Mouse (Mus musculus) CH12.LX (cell line): Measurements from ENCODE around the gene Krtcap3. TPM values are rescaled to one million over a fixed set of nuclear protein-coding genes. Genes with fewer than 3 reads are reported as not detected.

Experiments used
- DNase-seq: peaks from one replicate; pipeline ENCODE4 v3.0.0-alpha.2; 2013; ENCODE audit errors: extremely low read depth
- H3K27ac ChIP-seq: 2 replicates; pipeline ENCODE4 v1.5.1; 2012; ENCODE audit warnings: low read depth, mild to moderate bottlenecking, control low read depth, moderate library complexity; ENCODE audit not compliant: insufficient read depth
- H3K27me3 ChIP-seq: replicated peaks from 2 replicates; pipeline ENCODE3; 2012; ENCODE audit warnings: inconsistent platforms
- H3K36me3 ChIP-seq, 2 experiments: replicated peaks in 1 of 2; 2 replicates each; pipeline versions ENCODE3 to v1.6.1; 2012; ENCODE audit warnings: inconsistent platforms in 1 of 2, low read length in 1 of 2, mild to moderate bottlenecking in 1 of 2, mixed read lengths in 1 of 2, moderate library complexity in 1 of 2; ENCODE audit not compliant: control insufficient read depth in 1 of 2, insufficient read depth in 1 of 2
- H3K4me1 ChIP-seq, 2 experiments: 2 replicates each; pipeline ENCODE4 v1.6.1; 2012; ENCODE audit warnings: inconsistent platforms in 1 of 2, moderate library complexity in 1 of 2; ENCODE audit not compliant: insufficient read depth in 2 of 2, control insufficient read depth in 1 of 2
- H3K4me2 ChIP-seq: 2 replicates; pipeline ENCODE4 v1.6.1; 2012; ENCODE audit warnings: low read depth, mild to moderate bottlenecking, control low read depth; ENCODE audit not compliant: poor library complexity, insufficient read depth, severe bottlenecking
- H3K4me3 ChIP-seq, 3 experiments: fragments of 150-350 bp in 1 of 3; sonication (generic) in 1 of 3; replicated peaks in 1 of 3; 2 replicates each; pipeline versions ENCODE3 to v1.5.1; 2011 to 2012; ENCODE audit warnings: low read depth in 2 of 3, low read length in 2 of 3, mild to moderate bottlenecking in 2 of 3, moderate library complexity in 2 of 3, control low read depth in 1 of 3, improper control_type of control experiment in 1 of 3, inconsistent platforms in 1 of 3, mixed read lengths in 1 of 3; ENCODE audit not compliant: poor library complexity in 1 of 3
- H3K79me2 ChIP-seq: replicated peaks from 2 replicates; pipeline ENCODE4 v1.6.1; 2012; ENCODE audit warnings: mild to moderate bottlenecking, moderate library complexity; ENCODE audit not compliant: control insufficient read depth, poor library complexity, insufficient read depth, severe bottlenecking; ENCODE audit errors: extremely low read depth
- H3K9ac ChIP-seq: 2 replicates; pipeline ENCODE4 v1.6.1; 2012; ENCODE audit warnings: low read depth, mild to moderate bottlenecking, control low read depth, moderate library complexity; ENCODE audit not compliant: insufficient read depth
- H3K9me3 ChIP-seq: replicated peaks from 2 replicates; pipeline ENCODE3; 2012; ENCODE audit warnings: low read length, inconsistent platforms, mixed read lengths
- BHLHE40 ChIP-seq: IDR thresholded peaks from 2 replicates; pipeline ENCODE4 v1.6.1; 2011; ENCODE audit warnings: mild to moderate bottlenecking, low read depth, low read length, improper control_type of control experiment
- CHD1 ChIP-seq: IDR thresholded peaks from 2 replicates; pipeline ENCODE4 v1.6.1; 2012; ENCODE audit warnings: low read depth, low read length, improper control_type of control experiment, inconsistent platforms
- CHD2 ChIP-seq: IDR thresholded peaks from 2 replicates; pipeline ENCODE4 v1.6.1; 2011; ENCODE audit warnings: low read length, improper control_type of control experiment
- ELF1 ChIP-seq: IDR thresholded peaks from 2 replicates; pipeline ENCODE4 v1.6.1; 2014; ENCODE audit warnings: low read depth, mild to moderate bottlenecking, inconsistent platforms, low read length, improper control_type of control experiment
- ETS1 ChIP-seq: conservative IDR thresholded peaks from 2 replicates; pipeline ENCODE4 v1.6.1; 2012; ENCODE audit warnings: low read depth, mild to moderate bottlenecking, inconsistent platforms, low read length, improper control_type of control experiment, moderate library complexity
- IRF4 ChIP-seq: IDR thresholded peaks from 2 replicates; pipeline ENCODE4 v1.6.1; 2014; ENCODE audit warnings: low read depth, mild to moderate bottlenecking, inconsistent platforms, low read length, improper control_type of control experiment
- JUN ChIP-seq: IDR thresholded peaks from 2 replicates; pipeline ENCODE4 v1.6.1; 2011; ENCODE audit warnings: low read depth, mild to moderate bottlenecking, low read length, improper control_type of control experiment, moderate library complexity; ENCODE audit not compliant: insufficient read depth
- KAT2A ChIP-seq: IDR thresholded peaks from 2 replicates; pipeline ENCODE4 v1.6.1; 2012; ENCODE audit warnings: low read length, improper control_type of control experiment, inconsistent platforms; ENCODE audit not compliant: insufficient replicate concordance
- MAZ ChIP-seq: IDR thresholded peaks from 2 replicates; pipeline ENCODE4 v1.6.1; 2012; ENCODE audit warnings: low read depth, mild to moderate bottlenecking, inconsistent platforms, low read length, improper control_type of control experiment, moderate library complexity
- MXI1 ChIP-seq: IDR thresholded peaks from 2 replicates; pipeline ENCODE4 v1.6.1; 2011; ENCODE audit warnings: mild to moderate bottlenecking, low read depth, low read length, improper control_type of control experiment
- MYC ChIP-seq: IDR thresholded peaks from 2 replicates; pipeline ENCODE4 v1.6.1; 2011; ENCODE audit warnings: low read depth, mild to moderate bottlenecking, improper control_type of control experiment, low read length
- NRF1 ChIP-seq: IDR thresholded peaks from 2 replicates; pipeline ENCODE4 v1.6.1; 2014; ENCODE audit warnings: low read depth, mild to moderate bottlenecking, inconsistent platforms, low read length, improper control_type of control experiment, moderate library complexity
- PAX5 ChIP-seq: IDR thresholded peaks from 2 replicates; pipeline ENCODE4 v1.6.1; 2012; ENCODE audit warnings: low read length, inconsistent platforms, mixed read lengths
- POLR2A ChIP-seq: IDR thresholded peaks from 2 replicates; pipeline ENCODE4 v1.6.1; 2011; ENCODE audit warnings: low read depth, mild to moderate bottlenecking, improper control_type of control experiment, low read length
- POLR2AphosphoS2 ChIP-seq: IDR thresholded peaks from 2 replicates; pipeline ENCODE4 v1.6.1; 2011; ENCODE audit warnings: low read depth, low read length, improper control_type of control experiment
- SMC3 ChIP-seq: IDR thresholded peaks from 2 replicates; pipeline ENCODE4 v1.6.1; 2011; ENCODE audit warnings: low read depth, low read length, improper control_type of control experiment
- TCF12 ChIP-seq: IDR thresholded peaks from 2 replicates; pipeline ENCODE4 v1.6.1; 2014; ENCODE audit warnings: low read depth, mild to moderate bottlenecking, inconsistent platforms, low read length, improper control_type of control experiment
- USF1 ChIP-seq: IDR thresholded peaks from 2 replicates; pipeline ENCODE4 v1.6.1; 2014; ENCODE audit warnings: low read depth, mild to moderate bottlenecking, inconsistent platforms, low read length, improper control_type of control experiment
- USF2 ChIP-seq: conservative IDR thresholded peaks from 2 replicates; pipeline ENCODE4 v1.6.1; 2011; ENCODE audit warnings: low read depth, low read length, improper control_type of control experiment
- ZMIZ1 ChIP-seq: IDR thresholded peaks from 2 replicates; pipeline ENCODE4 v1.6.1; 2012; ENCODE audit warnings: low read depth, mild to moderate bottlenecking, inconsistent platforms, low read length, improper control_type of control experiment
- dilution Hi-C: fragments of 300-500 bp; cut with MboI; formaldehyde crosslinking; loops from 2 replicates; pipeline ENCODE4 v1.14.3; 2020; ENCODE audit warnings: low sequenced_read_pairs; ENCODE audit not compliant: extremely low pct_unique_long_range_greater_than_20kb, extremely low pct_ligation_motif_present
- in situ Hi-C: fragments of 300-500 bp; cut with MboI; formaldehyde crosslinking; loops from 3 replicates; pipeline ENCODE4 v1.14.3; 2019; ENCODE audit warnings: low sequenced_read_pairs, low pct_ligation_motif_present, low pct_unique_long_range_greater_than_20kb, mixed read lengths
- polyA plus RNA-seq: library from polyadenylated mRNA; unstranded; fragments of >175 nt; gene quantifications from 2 replicates; pipeline ENCODE4 v1.2.1, GENCODE M21; 2012; ENCODE audit warnings: low read depth; ENCODE audit not compliant: insufficient read length
- total RNA-seq, 2 experiments: library from RNA; depleted of rRNA; stranded (reverse); fragments of 300-350 nt in 1 of 2; fragments of >200 nt in 1 of 2; gene quantifications; 2 replicates each; pipeline ENCODE4 v1.2.3; 2012 to 2014

The Krtcap3 gene
- 13.9 and 14.1 TPM in 2 replicates for total RNA-seq (2012; rRNA removed)
- total RNA-seq (2014; rRNA removed), result 9.8 and 10.0 TPM in 2 replicates
- 8.6 and 11.3 TPM in 2 replicates for polyA plus RNA-seq

- in situ Hi-C loops, result no loop called here
- dilution Hi-C loops, result no loop called here
- Histone ChIP-seq H3K4me3 (peak within 1 kb of the TSS; percentile 30 to 60 (median 54)), H3K9me3 (no peaks in the 10 kb centered on the region), H3K79me2 (no peaks in the 10 kb centered on the region), H3K36me3 (peaks cover 72 to 93% of the 10 kb centered on the region in 2 experiments), H3K4me2 (peak within 1 kb of the TSS; percentile 30; the same call in 1 of the 2 replicates), H3K27ac (no peak within 1 kb of the TSS), H3K4me1 (peaks cover 0 to 11% of the 10 kb centered on the region in 2 experiments; a peak in 1 of 4 replicates), H3K27me3 (no peaks in the 10 kb centered on the region), H3K9ac (no peak within 1 kb of the TSS)
- TF ChIP-seq SMC3 (no peak), USF1 (no peak), MYC (0 out of 2 replicates have a peak, but pooled peaks have one; percentile 10), PAX5 (no peak), USF2 (no peak), BHLHE40 (no peak), CHD1 (no peak), KAT2A (no peak), JUN (no peak), POLR2AphosphoS2 (peak; percentile 63; the same call in 1 of the 2 replicates), MXI1 (peak; percentile 35; the same call in 1 of the 2 replicates), NRF1 (peak; percentile 52), IRF4 (no peak), POLR2A (peak; percentile 39; the same call in 1 of the 2 replicates), MAZ (0 out of 2 replicates have a peak, but pooled peaks have one; percentile 49), ZMIZ1 (no peak), ELF1 (peak; percentile 12; the same call in 1 of the 2 replicates), TCF12 (0 out of 2 replicates have a peak, but pooled peaks have one; percentile 30), CHD2 (peak; percentile 19; the same call in 1 of the 2 replicates), ETS1 (no peak)
- peak; percentile 40 for DNase-seq
Observed at GRCm38 (mm10) chr5:31251541-31252101, at the start of gene Krtcap3. Gene Krtcap3, plus strand, starts transcription at chr5:31251691.
